Mouse (Mus musculus): ENCODE measurements around the gene Dstyk.
"Not testable (repeated sequence)": the region's sequence is repeated elsewhere in the genome, so short reads cannot be mapped to it uniquely, and the experiment has no call there.

The Dstyk gene

GRCm38 (mm10) chr1:132436960-132437359 lies 19.6 kb downstream of the Dstyk start:
- CTCF ChIA-PET, result no interaction called here

GRCm38 (mm10) chr1:132437389-132437788 lies 20.0 kb downstream of the Dstyk start:
- CTCF ChIA-PET, result no interaction called here

DNA sequence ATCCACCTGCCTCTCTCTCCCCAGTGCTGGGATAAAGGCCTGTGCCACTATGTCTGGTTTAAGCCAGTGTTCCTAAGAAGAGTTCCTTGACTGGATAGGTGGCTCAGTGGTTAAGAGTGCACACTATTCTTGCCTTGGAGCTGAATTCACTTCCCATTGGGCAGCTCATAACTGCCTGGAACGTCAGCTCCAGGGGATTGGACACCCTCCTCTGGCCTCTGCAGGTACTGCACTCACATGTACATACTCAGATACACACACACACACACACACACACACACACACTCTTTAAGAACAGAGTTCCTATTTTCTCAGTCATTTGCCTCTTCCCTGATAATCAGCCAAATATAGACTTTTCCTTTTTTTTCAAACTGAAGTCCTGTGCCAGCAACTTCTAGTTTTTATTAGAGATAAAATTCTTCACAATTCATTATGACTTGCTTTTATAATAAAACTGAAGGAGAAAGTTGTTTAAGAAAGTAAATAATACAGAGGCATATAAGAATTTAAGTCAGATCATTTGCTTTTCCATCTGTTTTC lies 23.6 kb downstream of the Dstyk start:
- CTCF ChIA-PET, result interaction anchor here (0.5 to 0.6 kb wide), 2 partner anchors 95 to 240 kb away, joined by 3 to 4 read pairs; no protein-coding TSS in a partner anchor

GRCm38 (mm10) chr1:132449742-132450141 lies 32.4 kb downstream of the Dstyk start:
- CTCF ChIA-PET, result no interaction called here

- CTCF ChIA-PET, result no interaction called here
Measured at GRCm38 (mm10) chr1:132464651-132465050, 47.3 kb downstream of the Dstyk start.

DNA sequence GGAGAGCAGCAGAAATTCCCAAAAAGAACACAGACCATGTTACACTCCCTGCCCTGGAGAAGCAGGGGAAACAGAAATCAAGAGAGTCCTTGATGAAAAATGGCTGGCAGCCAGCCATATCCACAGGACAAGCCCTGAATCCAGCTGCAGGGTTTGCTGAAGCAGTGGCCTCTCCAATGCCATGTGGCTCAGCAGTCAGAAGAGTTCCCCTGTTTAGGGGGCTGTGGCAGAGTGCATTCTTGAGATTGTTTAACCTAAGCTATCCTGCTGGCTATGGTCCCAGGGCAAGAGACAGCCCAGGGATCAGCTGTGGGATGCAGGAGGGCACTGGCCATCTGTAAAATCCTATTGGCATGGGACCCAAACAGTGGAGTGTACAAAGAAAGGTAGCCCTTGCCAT lies 51.6 kb downstream of the Dstyk start:
- CTCF ChIA-PET, result interaction anchor here (0.7 kb wide), 1 partner anchor 99 kb away, joined by 3 read pairs; no protein-coding TSS in a partner anchor

GRCm38 (mm10) chr1:132469519-132469918 lies 52.2 kb downstream of the Dstyk start:
- CTCF ChIA-PET, result no interaction called here

GRCm38 (mm10) chr1:132470031-132470430 lies 52.7 kb downstream of the Dstyk start:
- CTCF ChIA-PET, result not testable (repeated sequence)

DNA sequence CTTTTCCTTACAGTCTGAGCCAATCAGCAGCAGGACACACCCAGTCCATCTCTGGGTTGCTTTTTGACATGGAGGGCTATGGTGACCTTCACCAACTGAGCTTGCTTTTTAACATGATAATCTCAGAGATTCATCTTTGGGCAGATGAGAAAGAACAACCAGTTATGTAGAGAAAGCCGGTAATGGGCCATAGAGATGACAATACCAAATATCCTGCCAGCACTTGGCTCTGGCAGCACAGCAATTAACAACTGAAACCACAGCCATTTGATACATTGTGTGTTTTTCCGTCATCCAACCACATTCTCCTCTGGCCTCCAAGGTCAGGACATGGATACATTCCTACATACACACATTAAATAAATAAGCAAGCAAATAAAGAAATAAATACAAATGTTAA lies 53.7 kb downstream of the Dstyk start:
- CTCF ChIA-PET, result no interaction called here

DNA sequence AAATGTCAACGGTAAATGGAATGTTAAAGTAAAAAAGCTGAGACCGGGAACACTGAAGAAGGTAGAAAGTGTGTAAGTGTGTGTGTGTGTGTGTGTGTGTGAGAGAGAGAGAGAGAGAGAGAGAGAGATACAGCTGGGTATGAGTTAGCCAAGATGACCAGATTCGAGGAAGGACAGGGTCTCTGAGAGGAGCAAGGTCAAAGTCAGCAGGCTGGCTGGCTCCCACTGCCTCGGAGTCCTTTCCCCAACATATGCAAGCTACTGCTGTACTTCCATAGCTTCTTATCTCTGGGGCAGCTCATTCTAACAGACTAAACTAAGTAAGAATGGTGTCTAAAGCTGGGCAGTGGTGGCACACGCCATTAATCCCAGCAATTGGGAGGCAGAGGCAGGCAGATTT lies 54.1 kb downstream of the Dstyk start:
- CTCF ChIA-PET, result interaction anchor here (0.6 kb wide), 1 partner anchor 1097 kb away, joined by 4 read pairs; no protein-coding TSS in a partner anchor

DNA sequence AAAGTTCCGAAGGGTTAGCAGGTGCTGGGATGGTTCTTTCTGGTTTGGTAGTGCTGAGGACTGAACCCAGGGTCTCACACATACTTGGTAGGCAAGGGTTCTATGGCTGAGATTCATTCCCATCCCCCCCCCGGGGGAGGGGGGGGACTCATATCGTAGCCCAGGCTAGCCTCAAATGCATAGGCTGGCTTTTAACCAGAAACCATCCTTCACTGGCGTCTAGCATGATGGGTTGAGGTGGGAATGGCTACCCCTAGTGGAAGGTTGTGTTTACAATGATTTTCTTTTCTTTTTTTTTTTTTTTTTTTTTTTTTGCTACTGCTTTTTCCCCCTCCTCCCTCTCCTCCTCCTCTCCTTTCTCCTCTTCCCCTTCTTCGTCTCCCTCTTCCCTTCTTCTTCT lies 55.2 kb downstream of the Dstyk start:
- CTCF ChIA-PET, result no interaction called here

- CTCF ChIA-PET, result no interaction called here
Measured at GRCm38 (mm10) chr1:132474496-132474895, 57.1 kb downstream of the Dstyk start.

DNA sequence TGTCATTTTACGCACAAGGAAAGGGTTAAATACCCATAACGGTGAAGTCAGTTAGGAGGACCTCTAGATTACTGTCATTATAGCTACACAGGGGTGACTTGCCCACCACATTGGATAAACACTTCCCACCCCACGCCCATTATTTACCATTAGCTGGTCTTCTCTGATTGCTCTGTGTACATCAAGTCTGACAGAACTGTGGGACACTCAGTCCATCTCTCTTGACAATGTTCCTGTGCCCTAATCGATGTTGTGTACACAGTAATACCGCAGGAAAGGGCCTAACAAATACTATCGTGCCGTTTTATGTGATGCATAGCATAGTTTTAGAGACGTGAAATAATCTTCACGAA lies 59.2 kb downstream of the Dstyk start:
- CTCF ChIA-PET, result interaction anchor here (0.9 to 1.5 kb wide), 2 partner anchors 10 to 16 kb away, joined by 3 read pairs; no protein-coding TSS in a partner anchor

DNA sequence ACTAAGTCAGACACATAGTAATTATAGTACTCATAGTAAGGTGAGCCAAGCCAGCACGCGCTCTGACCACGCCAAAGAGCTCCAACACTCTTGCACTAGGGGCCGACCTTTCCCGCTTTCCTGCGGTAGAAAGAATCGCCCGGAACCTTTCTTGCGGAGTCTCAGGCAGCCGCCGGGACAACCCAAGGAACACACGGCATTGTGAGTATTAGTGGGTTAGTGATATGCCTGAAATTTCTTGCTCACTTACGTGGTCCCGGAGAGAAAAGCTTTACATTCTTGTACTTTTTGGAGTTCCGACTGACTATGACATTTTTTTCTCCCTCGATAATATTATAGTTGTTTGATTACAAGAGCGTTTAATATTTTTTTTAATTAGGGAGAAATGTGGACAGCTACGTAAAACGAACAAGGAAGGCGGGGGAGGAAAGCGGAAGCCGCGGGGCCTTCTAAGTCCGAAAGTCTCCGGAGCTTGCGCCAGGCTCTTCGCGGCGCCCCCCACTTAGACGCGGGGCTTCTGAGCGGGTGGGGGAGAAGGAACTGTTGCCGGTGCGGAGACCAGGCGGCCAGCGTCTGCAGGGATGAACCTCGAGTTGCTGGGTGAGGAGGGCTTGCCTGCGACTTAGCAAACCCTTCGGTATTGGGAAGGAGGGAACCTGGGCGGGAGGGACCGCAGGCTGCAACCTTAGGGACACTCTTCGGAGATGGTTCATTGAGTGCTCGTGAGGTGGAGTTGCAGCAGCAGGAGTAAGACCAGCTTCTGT lies 59.8 kb downstream of the Dstyk start, which contains the start of gene Rbbp5:
Rbbp5 (plus strand) TSS at position 438 of the 764 bp plus-strand sequence.
- CTCF ChIA-PET, result interaction anchor here (0.9 to 1.5 kb wide), 2 partner anchors 10 to 16 kb away, joined by 3 read pairs; no protein-coding TSS in a partner anchor

- CTCF ChIA-PET, result interaction anchor here (0.6 to 0.7 kb wide), 2 partner anchors 52 to 112 kb away, joined by 3 to 4 read pairs; no protein-coding TSS in a partner anchor
Measured at GRCm38 (mm10) chr1:132479438-132479837, 62.1 kb downstream of the Dstyk start.

DNA sequence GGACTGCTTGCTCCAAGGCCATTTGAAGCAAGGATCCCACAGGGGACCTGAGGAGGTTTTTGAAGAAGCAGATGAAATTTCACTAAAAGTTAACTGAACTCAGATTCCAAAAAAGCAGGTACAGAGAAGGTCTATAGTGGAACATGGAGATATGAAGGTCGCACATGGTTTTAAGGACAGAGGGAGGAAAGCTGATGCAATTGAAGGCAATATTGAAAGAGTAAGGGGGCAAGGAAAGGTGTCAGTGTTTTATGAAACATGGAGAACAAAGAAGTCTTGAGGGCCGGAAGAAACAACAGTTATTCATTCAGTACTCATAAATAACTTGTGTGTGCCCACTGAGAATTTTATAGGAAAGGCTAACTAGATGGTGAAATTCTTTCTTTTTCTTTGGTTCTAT lies 64.3 kb downstream of the Dstyk start:
- CTCF ChIA-PET, result no interaction called here

- CTCF ChIA-PET, result no interaction called here
Measured at GRCm38 (mm10) chr1:132483234-132483633, 65.9 kb downstream of the Dstyk start.

- CTCF ChIA-PET, result no interaction called here
Measured at GRCm38 (mm10) chr1:132483759-132484158, 66.4 kb downstream of the Dstyk start.

DNA sequence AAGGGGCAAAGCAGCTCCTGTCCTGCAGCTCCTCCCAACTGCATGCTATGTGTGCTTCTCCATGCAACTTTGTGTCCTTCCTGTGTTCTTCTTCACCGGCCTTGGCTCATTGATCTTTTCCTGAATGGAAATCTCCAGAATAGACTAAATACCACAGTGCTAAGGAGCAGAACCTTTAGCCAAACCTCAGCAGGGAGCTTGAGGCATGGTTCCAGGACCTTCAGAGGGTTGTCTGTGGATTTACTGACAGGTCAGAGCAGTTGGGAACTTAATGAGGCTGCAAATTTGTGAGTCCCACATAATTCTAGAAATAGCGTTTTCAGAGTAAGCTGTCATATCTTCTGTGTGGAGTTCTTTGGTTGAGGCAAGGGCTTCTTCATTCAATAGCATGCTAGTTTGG lies 83.2 kb downstream of the Dstyk start:
- CTCF ChIA-PET, result interaction anchor here (0.7 kb wide), 1 partner anchor 252 kb away, joined by 3 read pairs; no protein-coding TSS in a partner anchor

DNA sequence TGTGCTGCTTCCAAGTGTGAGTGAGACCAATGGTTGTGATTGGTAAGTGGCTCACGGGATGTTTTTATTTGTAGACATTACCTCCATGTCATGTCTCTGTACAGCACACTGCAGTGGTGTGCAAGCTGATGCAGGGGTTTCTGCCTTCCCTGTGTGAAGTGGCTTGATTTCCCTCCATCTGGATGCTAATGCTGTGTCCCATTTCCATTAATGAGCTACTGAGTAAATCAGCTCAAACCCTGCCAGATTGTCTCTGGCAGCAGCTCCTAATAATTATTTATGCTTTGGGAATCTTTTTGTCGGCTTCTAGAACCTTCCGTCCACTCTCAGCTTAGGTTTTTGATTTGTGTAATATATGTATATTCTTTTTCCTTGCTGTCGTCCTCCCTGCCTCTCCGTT lies 87.8 kb downstream of the Dstyk start:
- CTCF ChIA-PET, result no interaction called here

- CTCF ChIA-PET, result no interaction called here
Measured at GRCm38 (mm10) chr1:132506058-132506457, 88.7 kb downstream of the Dstyk start, which contains the start of gene Tmem81. Gene Tmem81, plus strand, starts transcription at chr1:132506230.

DNA sequence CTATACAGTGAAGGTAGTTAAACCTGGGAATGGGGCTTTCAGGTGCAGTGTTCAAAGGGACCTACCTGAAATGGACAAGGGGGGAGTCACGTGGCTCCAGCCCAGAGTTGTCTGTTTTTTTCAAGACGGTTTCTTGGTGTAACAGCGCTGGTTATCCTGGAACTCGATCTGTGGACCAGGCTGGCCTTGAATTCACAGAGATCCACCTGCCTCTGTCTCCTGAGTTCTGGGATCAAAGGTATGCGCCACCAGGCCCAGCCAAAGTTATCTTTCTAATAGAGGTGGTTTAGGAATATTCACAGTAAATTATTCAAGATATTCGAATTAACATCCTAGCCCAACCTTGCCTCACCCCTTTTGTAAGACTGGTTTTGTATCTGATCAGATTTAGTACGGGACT lies 89.3 kb downstream of the Dstyk start:
- CTCF ChIA-PET, result no interaction called here

- CTCF ChIA-PET, result interaction anchor here (0.7 kb wide), 1 partner anchor 1097 kb away, joined by 18 read pairs; no protein-coding TSS in a partner anchor
Measured at GRCm38 (mm10) chr1:132509771-132510170, 92.4 kb downstream of the Dstyk start.

Measured in spleen, embryonic (tissue).